Mouse (Mus musculus) activated CD4-positive, CD25-positive, alpha-beta regulatory T cell, adult 4 months (primary cell): Measurements from ENCODE around the gene Gm11084. TPM values are rescaled to one million over a fixed set of nuclear protein-coding genes. Genes with fewer than 3 reads are reported as not detected.
"Not testable (repeated sequence)": the region's sequence is repeated elsewhere in the genome, so short reads cannot be mapped to it uniquely, and the experiment has no call there.

Experiments
- ATAC-seq: one replicate; pipeline ENCODE4 v1.8.0; 2017
- polyA plus RNA-seq, 2 experiments: library from polyadenylated mRNA; unstranded; fragments of 100-300 nt; shearing (Covaris generic); gene quantifications; one replicate each; pipeline ENCODE4 v1.2.1; 2017

Gm11084 gene
- polyA plus RNA-seq, 2 experiments from 2014 or later: not detected

DNA sequence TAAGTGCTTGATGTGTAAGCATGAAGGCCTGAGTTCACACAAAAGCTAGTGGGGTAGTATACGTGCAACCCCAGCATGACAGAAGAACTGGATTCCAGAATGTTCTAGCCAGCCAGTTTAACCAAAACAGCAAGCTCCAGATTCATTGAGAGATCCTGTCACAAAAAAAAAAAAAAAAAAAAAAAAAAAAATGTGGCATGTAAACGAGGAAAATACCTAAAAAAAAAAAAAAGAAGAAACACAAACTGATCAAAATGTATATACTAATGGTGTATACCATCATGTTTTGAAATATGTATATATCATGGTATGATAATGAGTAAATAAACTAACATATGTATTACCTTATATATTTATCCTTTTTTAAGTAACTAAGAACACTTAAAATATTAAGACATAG, 7.6 kb upstream of the Gm11084 start:
- ATAC-seq: no peak

DNA sequence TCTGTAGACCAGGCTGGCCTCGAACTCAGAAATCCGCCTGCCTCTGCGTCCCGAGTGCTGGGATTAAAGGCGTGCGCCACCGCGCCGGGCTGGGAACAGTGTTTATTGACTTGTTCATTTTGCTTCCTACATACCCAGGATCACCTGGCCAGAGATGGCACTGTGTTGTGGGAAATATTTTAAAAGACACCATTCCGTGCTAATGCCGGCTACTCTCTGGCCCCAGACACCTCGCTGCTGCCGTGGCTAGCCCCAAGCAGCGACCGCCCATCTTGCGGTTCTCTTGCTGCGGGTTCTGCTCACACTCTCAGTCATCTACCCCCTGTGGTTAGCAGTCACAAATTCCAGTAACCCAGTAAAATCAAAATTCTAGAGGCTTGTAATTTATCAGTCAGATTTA, 6.0 kb upstream of the Gm11084 start:
- no peak for ATAC-seq

DNA sequence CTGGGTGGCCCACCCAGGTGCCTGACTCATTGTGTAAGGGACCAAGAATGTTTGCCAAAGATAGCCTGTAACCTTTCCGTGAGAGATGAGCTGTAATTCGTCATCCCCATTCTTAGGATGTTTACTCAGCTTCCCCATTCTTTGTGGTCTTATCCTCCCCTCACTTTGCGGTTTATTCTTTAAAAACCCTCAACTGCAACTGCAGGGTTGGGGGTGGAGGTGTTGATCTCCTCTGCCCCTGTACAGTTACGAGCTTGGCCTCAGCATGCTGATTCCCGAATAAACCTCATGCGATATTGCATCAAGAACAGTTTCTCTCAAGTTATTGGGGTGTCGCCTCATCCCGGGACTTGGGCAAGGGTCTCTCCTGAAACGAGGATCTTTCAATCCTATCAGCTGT, 2.4 kb upstream of the Gm11084 start:
- not testable (repeated sequence) for ATAC-seq

DNA sequence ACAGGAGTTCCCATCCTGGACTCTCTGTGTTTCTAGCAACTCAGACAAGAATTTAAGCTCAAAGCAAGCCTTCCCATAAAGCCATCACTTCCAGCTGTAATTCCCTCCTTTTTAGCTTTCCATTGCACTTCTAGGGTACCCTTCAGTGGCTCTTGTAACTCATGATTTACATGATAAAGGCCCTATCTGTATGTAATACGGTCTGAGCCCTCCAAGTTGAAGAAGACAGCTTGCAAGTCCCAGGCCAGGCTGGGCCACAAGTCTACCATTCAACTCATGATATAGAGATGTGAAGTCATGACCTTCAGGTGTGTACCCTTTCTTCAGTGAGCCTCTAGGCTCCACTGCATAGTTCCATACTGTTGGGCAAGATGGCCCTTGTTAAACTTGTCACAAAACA, 1.0 kb downstream of the Gm11084 start:
- ATAC-seq: no peak

DNA sequence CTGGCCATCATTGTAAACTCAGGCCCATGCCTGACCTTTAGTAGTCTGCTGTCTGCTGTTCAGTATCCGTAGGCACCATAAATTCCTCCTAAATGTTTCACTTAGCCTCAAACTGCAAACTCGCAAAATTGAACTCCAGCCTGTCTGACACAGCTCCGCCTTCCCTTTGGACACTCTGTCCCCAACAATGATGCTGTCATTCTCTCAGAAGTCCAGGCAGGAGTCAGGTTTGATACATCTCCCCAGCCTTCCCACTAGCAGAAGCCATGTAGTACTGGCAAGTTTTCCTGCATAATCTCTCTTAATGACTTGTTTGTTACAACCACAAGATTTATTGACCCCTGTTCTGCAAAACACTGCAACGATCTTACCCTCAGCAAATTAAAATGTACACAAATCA, 1.7 kb downstream of the Gm11084 start:
- ATAC-seq: no peak

DNA sequence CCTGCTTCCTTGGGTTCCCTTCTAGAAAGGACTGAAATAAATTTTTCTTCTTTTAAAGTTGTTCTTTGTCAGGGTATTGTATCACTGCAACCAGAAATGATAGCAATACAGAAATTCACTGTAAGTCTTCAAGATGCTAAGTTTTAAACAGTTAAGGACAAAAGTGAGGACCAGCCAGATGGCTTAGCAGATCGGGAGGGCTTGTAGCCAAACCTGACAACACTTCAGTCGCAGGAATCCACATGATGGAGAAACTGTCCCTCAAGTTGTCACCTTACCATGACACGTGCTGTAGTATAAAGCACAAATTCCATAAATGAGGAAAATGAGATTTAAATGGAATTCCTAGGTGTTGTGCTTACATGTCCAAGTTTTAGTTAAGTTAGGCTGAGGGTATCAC, 3.3 kb downstream of the Gm11084 start:
- ATAC-seq: no peak

DNA sequence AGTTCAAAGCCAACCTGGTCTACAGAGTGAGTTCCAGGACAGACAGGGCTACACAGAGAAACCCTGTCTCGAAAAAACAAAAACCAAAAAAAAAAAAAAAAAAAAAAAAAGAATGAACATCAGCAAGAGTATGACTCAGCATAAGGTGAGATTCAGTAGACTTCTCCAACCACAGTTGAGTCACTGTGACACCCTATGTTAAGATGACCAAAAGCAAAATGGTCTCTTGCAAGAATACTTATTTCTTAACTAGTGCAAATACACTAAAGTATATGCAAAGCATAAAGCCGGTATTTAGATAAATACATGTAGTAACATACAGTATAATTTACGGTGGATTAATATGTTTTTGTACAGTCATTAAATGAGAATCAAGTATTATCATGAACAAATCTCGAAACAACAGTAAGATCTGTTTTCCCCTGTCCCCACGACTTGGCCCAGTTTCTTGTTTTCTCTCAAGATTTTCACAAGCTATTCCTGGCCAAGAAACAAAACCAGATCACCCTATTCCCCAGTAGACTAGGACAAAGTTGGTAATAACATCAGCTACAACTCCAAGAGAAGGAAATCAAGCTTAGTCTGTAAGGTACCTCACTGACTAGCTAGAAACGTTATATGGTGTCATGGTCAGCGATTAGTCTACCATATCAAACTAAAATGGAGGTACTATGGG, 4.3 kb downstream of the Gm11084 start:
- no peak for ATAC-seq

DNA sequence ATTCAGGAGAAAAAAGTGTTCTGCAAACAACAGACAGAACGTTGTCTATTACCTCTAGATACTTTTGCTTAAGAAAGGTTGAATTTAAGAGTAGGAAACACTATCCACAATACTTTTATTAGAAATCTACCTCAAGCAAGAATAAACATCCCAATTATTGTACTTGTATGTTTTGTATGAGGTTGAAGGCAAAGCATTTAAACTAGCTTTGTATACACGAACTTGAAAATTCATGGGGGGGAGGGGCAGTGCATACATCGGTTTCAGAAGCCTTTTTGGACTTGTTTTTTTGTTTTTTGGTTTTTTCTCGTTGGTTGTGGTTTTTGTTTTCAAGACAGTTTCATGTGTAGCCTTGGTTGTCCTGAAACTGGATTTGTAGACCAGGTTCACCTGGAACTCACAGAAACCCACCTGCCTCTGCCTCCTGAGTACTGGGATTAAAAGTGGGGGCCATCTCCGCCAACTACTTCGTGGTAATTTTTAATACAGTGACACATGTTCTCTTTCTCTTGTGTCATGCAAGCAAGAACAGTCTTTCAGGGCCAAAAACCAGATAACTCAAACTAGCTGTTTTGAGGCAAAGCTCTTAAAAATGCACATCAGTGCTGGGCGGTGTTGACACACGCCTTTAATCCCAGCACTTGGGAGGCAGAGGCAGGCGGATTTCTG, 4.9 kb downstream of the Gm11084 start:
- no peak for ATAC-seq

DNA sequence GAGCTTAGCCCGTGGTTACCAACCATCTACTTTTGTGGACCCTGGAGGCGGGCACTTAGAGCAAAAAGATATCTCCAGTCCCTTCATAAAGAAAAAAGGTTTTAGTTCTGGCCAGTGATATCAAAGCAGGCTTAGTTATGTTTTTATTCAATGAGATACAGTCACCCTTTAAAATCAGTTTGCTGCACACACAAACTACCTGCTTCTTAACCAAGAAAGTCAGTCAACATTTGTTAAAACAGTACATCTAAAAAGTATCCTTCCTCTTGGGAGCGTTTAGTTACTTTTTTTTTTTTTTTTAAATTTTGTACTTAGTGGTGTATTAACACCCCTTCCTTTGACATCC, 5.5 kb downstream of the Gm11084 start:
- no peak for ATAC-seq

DNA sequence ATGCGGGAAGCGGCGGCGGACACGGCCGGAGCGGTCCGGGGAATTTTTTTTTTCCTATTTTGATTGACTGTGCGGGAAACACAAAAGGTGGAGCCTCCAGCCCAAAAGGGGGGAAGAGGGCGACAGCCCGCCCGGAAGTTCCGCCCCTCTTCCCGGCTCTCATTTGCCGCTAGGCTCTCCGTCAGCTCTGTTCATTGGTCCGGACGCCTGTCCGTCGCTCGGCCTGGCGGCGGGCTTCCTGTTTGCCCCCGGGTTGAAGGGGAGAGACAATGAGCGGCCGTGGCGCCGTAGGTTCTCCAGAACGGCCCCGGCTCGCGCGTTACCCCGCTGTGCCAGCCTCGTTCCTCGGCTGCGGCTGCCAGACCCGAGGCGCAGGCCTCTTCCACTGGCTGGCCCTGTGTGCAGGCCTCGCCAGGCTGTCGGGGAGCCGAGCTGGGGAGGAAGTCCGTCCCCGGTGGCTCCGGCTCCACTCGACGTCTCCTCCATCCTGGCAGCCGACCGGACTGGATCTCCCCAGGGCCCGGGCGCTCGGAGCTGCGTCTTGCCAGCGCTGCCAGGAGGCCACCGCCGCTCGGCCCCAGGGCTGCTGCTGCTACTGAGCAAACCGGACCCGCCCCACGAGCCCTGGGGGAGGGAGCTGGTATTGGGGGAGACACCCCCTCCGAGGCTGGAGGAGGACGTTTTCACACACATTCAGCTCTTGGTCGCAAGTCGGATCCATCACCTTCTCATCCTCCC, 6.0 kb downstream of the Gm11084 start, which contains the start of gene Sp3:
Sp3 (minus strand) TSS at position 110 of the 738 bp plus-strand sequence.
- ATAC-seq: peak; percentile 71

DNA sequence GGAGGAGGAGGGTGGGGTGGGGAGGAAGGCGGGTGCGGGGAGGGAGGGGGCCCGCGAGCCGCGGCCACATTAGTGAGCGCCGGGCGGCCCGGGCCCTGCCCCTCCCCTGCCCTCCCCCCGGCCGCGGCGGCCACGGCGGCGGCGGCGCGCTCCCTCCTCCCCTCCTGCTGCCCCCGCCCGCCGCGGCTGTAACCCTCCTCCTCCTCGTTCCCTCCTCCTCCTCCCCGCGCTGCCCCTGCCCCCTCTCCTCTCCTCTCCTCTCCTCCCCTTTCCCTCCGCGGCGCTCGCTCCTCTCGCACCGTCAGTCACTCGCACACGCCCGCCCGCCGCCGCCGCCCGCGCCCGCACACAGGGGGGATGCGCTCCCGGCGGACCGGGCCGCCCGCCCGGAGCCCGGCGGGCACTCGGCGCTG, 6.9 kb downstream of the Gm11084 start:
- ATAC-seq: peak; percentile 35

DNA sequence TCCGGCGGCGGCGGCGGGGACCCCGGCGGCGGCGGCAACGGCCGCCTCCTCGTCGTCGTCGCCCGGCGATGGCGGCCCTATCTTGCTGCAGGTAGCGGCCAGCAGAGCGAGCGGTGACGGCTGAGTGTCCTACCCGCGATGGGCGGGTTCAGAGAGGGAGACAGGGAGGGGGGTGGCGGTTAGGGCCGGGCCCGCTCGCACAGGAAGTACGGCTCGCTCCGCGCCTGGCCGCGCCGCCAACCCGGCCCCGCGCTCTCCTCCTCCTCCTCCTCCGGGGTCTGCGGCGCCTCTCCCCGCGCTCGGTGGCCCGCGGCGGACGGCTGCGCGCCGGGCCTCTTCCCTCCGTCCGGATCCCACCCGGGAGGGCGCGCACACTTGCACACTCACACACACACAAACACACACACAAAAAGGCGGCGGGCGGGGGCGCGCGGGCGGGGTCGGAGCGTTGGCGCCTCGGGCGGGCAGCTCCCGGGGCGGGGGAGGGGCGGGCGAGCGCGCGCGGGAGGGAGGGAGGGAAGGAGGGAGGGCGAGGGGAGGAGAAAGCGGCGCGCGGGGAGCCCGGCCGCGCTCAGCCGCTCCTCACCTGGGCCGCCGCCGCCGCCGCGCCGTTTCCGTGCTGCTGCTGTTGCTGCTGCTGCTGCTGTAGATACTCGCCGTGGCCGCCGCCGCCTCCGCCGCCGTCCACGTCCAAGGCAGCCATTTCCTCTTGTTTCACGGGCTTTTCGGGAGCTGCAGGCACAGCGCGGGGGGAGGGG, 7.4 kb downstream of the Gm11084 start:
- peak; percentile 50 for ATAC-seq

DNA sequence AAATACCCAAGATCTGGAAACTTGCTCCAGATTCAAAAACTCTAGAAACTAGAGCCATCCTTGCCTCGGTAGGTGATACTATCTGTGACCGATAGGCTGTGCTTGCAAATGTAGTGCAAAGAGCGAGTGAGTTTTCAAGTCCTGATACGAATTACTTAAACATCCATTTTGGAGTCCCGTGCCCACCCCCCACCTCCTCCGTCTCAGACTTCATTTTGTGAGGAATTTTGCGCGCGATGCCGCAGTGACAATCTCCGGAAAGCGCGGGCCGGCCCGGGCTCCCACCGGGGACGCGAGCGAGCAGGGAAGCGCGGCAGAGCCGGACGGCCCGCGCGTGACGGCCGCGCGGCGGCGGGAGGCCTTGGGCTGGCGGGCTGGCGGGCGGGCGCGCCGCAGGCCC, 8.0 kb downstream of the Gm11084 start:
- peak; percentile 35 for ATAC-seq

DNA sequence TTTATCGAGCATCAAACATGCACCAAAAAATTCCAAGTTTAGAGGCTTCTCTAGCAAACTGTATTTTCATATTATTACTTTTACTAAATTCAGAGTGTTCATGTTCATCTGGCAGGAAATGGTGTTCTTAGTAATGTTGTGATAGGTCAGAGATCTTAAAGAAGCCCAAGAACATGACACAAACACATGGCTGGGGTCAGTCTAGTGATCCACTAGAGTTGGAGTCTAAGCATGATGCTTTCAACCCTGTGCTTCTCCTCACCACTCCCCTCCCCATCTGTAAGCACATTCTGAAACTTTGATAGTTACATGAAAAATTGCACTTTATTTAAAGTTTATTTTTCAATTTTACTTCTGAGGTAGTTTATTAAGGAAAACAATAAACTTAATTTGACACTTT, 9.2 kb downstream of the Gm11084 start:
- ATAC-seq: no peak

DNA sequence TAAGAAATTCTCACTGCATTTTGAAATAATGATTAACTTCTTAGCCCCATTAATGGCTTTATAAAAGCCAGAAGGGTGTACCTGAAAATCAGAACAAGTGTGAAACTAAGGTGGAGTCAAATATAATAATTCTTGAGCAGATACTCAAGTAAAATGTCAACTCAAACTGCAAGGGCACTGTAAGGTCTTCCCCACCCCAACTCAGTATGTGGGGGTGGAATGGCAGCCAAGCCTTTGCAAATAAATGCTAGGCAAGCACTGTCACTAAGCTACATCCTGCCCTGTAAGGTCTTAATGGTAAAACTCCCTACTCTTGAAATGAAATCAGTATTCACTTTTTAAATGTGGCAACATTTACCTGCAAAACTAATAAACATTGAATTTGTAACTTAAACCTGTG, 10.5 kb downstream of the Gm11084 start:
- no peak for ATAC-seq

DNA sequence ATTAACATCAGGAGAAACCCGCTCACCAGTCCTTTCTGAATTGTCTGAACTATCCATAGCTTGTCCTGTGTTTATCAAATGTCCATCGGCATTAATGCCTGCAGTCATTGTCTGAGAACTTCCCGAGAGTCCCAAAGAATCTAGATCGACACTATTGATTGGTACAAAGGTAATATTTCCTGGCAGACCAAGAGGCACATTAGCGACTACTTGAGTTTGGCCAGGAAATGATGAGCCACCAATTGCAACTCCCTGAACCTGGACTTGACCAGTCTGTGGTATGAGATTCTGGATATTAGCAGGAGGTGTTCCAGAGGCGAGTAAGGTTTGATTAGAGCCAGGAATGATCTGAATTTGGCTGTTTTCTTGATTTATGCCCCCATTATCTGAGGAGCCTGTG, 15.7 kb downstream of the Gm11084 start:
- no peak for ATAC-seq

DNA sequence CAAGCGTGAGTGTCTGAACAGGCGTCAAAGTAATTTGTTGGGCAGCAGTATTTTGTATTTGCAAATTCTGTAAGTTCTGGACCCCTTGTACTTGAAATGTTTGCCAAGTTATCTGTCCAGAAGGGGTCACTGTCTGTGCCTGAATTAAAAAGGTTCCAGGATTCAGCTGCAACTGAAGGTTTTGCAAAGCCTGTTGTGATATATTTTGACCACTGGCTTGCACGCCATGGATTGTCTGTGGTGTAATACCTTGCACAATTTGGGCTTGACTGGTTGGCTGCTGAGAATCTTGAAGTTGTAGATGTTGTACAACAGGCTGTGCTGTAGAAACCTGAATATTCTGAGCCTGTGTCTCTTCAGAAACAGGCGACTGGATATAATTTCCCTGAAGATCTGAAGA, 16.2 kb downstream of the Gm11084 start:
- ATAC-seq: no peak

DNA sequence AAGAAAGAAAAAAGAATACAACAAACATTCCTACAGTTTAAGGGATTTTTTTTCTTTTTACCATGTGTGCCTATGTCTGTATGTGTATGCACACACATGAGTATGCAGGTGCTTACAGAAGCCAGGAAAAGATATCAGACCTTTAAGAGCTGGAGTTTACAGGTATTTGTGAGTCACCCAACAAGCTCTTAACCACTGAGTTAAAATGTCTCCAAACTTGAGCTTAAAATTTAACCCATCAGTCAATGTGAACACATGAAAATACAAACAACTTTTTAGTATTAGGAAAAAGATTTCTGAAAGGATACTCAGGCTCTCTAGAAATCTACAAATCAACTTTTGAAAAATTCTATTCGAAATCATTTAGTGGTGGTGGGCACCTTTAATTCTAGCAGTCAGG, 18.0 kb downstream of the Gm11084 start:
- no peak for ATAC-seq

DNA sequence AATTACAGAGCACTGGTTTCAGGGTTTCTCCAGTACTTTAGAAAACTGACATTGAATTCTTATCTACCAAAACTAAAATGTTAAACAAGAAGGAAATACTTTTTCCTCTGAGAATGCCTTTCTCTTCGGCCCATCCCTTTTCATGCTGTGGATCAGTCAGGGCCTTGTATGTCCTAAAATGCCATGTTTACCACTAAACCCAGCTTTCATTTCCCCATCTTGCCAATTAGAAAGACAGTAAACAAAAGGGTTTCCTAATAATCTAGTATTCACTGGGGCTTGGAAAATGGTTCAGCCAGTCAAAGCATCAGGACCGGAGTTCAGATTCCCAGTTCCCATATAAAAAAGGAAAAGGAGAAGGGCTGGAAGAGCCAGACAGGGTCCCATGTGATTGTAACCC, 21.1 kb downstream of the Gm11084 start:
- no peak for ATAC-seq

DNA sequence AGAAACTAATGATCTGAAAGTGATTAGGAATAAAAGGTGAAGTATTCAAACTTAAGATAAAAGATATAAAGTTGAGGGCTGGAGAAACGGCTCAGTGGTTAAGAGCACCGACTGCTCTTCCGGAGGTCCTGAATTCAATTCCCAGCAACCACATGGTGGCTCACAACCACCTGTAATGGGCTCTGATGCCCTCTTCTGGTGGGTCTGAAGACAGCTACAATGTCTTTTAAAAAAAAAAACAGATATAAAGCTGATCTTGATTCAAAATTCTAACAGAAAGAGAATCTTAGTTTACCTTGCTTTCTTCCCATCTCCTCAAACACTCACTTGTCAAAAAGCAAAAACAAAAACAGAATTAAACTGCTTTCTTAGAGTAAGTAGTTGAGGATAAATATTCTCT, 30.1 kb downstream of the Gm11084 start:
- ATAC-seq: no peak

DNA sequence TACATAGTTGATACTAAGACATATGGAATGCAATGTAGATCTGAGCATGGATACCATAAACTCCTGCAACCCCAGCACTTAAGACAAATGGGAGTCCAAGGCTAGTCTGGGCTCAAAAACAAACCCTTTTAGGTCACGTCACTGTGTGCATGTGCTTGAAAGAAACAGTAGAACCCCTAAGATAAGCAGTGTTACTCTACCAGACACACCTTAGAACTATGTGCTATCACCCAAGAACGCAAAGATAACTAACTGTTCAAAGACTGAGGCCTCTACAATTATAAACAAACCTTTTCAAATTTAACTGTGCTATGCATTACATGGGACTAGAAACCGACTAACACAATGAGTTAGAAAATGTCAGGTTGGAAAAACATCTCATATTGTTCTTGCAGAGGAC, 33.5 kb downstream of the Gm11084 start:
- no peak for ATAC-seq

DNA sequence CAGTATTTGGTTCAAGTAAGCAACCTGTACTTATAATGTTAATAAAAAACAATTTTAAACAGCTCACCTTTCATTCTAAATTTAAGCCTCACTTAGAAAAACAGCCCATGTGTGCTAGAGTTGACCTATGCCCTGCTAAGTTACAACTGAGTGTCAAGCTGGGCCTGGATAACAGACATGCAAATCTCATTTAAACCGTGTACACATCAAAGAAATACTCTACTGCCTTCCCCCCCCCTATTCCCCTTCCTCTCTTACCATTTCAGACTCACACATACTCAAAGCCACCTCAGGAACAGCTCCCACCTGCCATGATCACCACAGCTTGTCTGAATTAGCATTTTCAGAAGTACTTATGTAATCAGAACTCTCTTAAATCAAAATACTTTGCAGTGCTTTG, 50.6 kb downstream of the Gm11084 start:
- ATAC-seq: no peak

DNA sequence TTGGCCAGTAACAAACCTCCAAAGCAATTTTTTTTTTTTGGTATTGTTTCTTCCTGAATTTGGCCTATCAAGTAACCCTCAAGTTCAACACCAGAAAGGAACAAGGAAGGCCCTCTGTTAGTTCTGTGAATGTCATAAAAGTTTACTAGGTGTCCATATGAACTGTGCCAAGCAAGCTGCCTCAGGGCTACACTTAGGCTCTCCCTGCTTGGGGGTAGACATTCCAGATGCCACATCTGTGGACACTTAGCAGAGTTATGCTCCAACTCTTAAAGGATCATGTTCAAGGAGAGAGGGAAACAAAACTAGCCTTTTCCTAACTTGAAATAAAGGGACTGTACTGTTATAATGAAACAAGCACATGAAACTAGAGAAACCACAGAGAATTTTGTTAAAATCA, 54.3 kb downstream of the Gm11084 start:
- ATAC-seq: no peak
